Mouse (Mus musculus): ENCODE data around the gene Nrcam.

DNA sequence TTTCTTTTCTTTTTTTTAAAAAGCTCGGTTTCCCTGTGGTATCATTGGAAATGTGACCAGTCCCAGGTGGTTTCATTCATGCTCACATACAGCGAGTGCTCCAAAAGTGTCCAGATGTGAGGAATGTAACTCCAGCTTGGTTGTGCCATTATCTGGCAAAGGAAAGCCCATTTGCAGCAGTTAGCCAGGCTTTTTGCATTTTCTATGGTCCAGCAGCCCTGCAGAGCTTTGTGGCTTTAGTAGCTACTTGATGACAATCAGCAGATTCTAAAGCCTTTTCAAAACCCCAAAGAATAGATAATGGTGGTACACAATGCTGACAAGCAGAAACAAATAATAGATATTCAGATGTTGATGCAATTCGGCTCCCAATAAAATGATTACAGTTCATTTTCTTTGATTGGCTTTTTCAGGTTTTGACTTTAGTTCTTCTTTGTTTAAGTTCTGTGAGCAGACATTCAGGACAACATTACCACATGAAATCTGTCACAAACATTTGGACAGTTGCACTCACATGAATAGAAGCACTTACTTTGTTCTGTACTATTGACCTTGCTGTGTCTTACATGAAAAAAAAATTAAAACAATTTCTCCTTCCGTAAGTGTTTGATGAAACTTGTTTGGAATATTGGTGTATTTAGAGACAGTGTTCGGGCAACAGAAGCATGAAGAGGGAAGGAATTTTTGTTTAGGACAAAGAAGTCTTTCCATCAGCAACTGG, 164.2 kb downstream of the Nrcam start:
- TF ChIP-seq POLR2A (IDR thresholded peaks at IDR 0.05; ENCODE audit: insufficient read length, low read depth) (no peak), USF1 (IDR thresholded peaks at IDR 0.05; ENCODE audit: low read depth) (no peak), TCF3 (IDR thresholded peaks at IDR 0.05; ENCODE audit: insufficient read length, low read depth) (no peak), SRF (IDR thresholded peaks at IDR 0.05; ENCODE audit: control insufficient read depth, insufficient read length, low read depth) (no peak), MYOD1 (IDR thresholded peaks at IDR 0.05; ENCODE audit: control insufficient read depth in 1 of 3, insufficient read length in 2 of 3, low read depth in 2 of 3) (no peak), E2F4 (IDR thresholded peaks at IDR 0.05; ENCODE audit: insufficient read depth) (no peak), POLR2AphosphoS2 (IDR thresholded peaks at IDR 0.05; ENCODE audit: insufficient read length, low read depth) (no peak), MAX (IDR thresholded peaks at IDR 0.05; ENCODE audit: low read depth) (no peak), TCF12 (IDR thresholded peaks at IDR 0.05; ENCODE audit: insufficient read depth, poor library complexity, severe bottlenecking) (no peak), MYOG (IDR thresholded peaks at IDR 0.05; ENCODE audit: control insufficient read depth in 1 of 3, insufficient read depth in 1 of 3, insufficient read length in 2 of 3, low read depth in 2 of 3) (no peak)
